Mouse (Mus musculus): ENCODE results near the gene Adcy2. TPM values are rescaled to one million over a fixed set of nuclear protein-coding genes. Genes with fewer than 3 reads are reported as not detected.

Gene Adcy2
- polyA plus RNA-seq, 1 experiment = 3.8 TPM

DNA sequence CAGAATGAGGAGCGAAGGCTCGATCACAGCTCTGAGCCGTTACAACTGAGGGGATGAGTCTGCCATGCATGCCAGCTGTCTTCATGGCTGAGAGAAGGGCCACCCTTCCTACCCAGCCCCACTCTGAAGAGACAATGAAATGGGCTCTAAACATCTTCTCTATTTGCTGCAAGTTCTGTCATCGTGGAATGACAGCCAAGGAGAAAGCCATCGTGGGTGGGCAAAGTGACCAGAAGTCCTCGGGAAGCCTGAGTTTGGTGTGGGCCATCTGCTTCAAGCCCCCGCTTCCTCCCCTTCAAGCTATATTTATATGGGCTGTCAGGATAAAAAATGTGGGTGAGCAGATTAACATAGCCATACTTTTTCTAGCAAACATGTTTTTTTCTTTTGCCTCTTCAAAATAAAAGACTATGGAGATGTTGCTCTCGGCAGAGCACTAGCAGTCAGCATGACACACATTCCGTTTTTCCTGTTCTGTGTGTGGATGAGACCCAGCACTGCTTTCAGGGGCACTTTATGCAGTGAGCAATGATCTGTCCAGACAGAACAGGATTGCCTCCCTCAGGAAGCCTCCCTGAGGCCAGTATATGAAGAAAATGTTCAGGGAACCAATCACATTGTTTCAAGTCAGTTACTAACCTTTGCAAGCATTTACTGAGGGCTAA, 109.3 kb downstream of the Adcy2 start:
- H3K27ac ChIP-seq (ENCODE audit: control insufficient read depth, insufficient read depth, low read depth, low read length, poor library complexity) = no peak overlapping the region
- 82% methylated on average over 9 of the region's 9 CpGs for WGBS

DNA sequence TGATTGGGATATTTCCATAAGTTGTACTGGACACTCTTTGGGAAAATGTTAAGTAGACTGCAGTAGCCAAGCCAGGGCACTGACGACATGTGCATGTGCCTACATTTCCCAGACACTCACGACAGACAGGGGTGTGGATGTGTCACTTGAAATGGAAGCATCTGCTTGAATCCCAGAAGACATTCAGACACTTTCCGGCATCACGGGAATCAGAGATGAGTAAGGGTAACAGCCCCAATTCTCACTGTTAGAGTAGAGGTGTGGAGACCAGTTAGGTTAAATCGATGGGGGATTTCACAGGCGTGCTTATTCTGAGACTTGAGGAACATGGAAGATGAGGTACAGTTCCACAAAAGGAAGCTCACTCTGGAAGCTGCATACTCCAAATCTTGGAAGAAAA, 130.6 kb downstream of the Adcy2 start:
- no peak overlapping the region for H3K27ac ChIP-seq (ENCODE audit: control insufficient read depth, insufficient read depth, low read depth, low read length, poor library complexity)
- H3K4me1 ChIP-seq (ENCODE audit: control insufficient read depth, insufficient read depth, low read length) = no peaks in the 10 kb centered on the region
- TF ChIP-seq POLR2A (IDR thresholded peaks at IDR 0.05; ENCODE audit: borderline replicate concordance, control insufficient read depth, low read depth, low read length) (no peak), CTCF (IDR thresholded peaks at IDR 0.05; ENCODE audit: control insufficient read depth, insufficient read depth, low read length) (no peak)
- H3K4me3 ChIP-seq (replicated peaks; ENCODE audit: control insufficient read depth, low read depth, low read length) = no peak overlapping the region
- 83% methylated on average over 6 of the region's 6 CpGs for whole genome bisulfite sequencing

More for the DNA sequence above, 109.3 kb downstream of the Adcy2 start:
- Histone ChIP-seq H3K4me1 (ENCODE audit: control insufficient read depth, insufficient read depth, low read length) (no peaks in the 10 kb centered on the region), H3K4me3 (replicated peaks; ENCODE audit: control insufficient read depth, low read depth, low read length) (no peak overlapping the region)
- TF ChIP-seq POLR2A (IDR thresholded peaks at IDR 0.05; ENCODE audit: borderline replicate concordance, control insufficient read depth, low read depth, low read length) = no peak
- TF ChIP-seq CTCF (IDR thresholded peaks at IDR 0.05; ENCODE audit: control insufficient read depth, insufficient read depth, low read length) = no peak

DNA sequence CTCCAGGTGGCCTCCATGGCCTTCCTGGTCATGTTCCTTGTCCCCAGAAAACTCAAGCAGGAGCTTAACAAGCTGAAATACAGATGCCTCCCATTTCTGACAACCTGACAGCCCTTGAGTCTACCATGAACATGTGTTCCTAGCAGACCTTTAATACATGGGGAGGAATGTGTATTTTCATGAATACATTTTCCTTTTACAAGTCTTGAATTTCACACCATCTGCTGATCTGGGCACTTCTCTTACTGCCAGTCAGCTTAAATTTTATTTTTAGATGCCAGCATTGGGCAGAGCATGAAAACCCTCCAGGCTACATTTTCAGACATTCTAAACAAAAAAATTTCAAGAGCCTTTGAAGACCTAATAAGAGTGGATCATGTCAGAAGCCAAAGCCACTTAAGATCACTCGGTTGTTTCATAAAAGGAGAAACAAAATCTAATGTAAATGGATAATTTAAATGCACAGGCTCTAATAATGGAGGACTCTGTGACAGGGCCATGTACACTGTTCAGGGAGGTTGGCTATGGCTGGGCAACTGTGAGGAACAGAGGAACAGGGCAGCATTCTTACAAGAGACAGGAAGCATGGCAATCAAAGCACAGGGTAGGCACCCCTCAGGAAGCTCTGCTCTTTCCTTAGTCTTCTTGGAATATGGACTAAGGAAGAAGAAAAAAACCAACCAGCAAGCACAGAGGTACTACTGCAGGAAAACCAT, 131.2 kb downstream of the Adcy2 start:
- Histone ChIP-seq H3K4me3 (replicated peaks; ENCODE audit: control insufficient read depth, low read depth, low read length) (no peak overlapping the region), H3K4me1 (ENCODE audit: control insufficient read depth, insufficient read depth, low read length) (no peaks in the 10 kb centered on the region), H3K27ac (ENCODE audit: control insufficient read depth, insufficient read depth, low read depth, low read length, poor library complexity) (no peak overlapping the region)
- 77% methylated on average over 1 of the region's 1 CpGs for WGBS
- TF ChIP-seq POLR2A (IDR thresholded peaks at IDR 0.05; ENCODE audit: borderline replicate concordance, control insufficient read depth, low read depth, low read length) (no peak), CTCF (IDR thresholded peaks at IDR 0.05; ENCODE audit: control insufficient read depth, insufficient read depth, low read length) (no peak)

DNA sequence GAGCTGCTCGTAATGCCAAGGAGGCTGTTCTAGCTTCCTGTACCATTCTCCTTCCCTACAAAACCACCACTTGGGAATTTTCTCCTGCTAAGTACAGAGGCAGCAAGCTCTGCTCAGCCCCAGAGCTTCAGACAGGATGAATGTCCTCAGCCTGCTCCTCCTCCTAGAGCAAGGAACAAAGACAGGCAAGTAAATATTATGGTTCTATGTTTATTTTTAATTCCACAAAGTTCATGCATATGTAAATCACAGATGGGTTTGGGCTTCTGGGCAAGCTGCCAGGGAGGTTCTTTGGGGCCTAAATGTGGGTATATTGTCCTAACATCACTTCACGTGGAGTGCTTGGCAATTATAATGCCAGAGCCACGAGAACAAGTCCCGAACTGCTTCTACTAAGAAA, 139.3 kb downstream of the Adcy2 start:
- 65% methylated on average over 4 of the region's 4 CpGs for WGBS
- Histone ChIP-seq H3K4me3 (replicated peaks; ENCODE audit: control insufficient read depth, low read depth, low read length) (no peak overlapping the region), H3K4me1 (ENCODE audit: control insufficient read depth, insufficient read depth, low read length) (no peaks in the 10 kb centered on the region), H3K27ac (ENCODE audit: control insufficient read depth, insufficient read depth, low read depth, low read length, poor library complexity) (no peak overlapping the region)
- TF ChIP-seq POLR2A (IDR thresholded peaks at IDR 0.05; ENCODE audit: borderline replicate concordance, control insufficient read depth, low read depth, low read length) (no peak), CTCF (IDR thresholded peaks at IDR 0.05; ENCODE audit: control insufficient read depth, insufficient read depth, low read length) (no peak)

DNA sequence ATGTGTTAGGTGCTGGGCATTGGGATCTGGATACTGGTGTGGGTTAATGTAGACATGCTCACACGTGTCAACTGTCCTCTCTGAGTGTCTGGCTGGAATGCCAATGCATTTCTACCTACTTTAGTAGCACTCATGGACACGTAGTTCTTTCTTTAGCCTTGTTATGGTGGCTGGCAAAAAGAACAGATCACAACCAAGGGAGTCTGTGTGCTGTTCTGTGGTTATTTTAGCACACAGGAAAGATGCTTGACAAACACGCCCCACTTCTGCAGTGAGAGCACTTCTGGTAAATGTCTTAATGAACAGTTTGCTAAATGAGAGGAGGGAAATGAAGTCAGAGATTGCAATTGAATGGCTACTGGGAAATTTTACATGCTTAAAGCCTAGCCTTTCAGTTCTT, 151.1 kb downstream of the Adcy2 start:
- TF ChIP-seq CTCF (IDR thresholded peaks at IDR 0.05; ENCODE audit: control insufficient read depth, insufficient read depth, low read length) (no peak), POLR2A (IDR thresholded peaks at IDR 0.05; ENCODE audit: borderline replicate concordance, control insufficient read depth, low read depth, low read length) (no peak)
- Histone ChIP-seq H3K4me1 (ENCODE audit: control insufficient read depth, insufficient read depth, low read length) (no peaks in the 10 kb centered on the region), H3K4me3 (replicated peaks; ENCODE audit: control insufficient read depth, low read depth, low read length) (no peak overlapping the region), H3K27ac (ENCODE audit: control insufficient read depth, insufficient read depth, low read depth, low read length, poor library complexity) (no peak overlapping the region)
- 61% methylated on average over 3 of the region's 3 CpGs for WGBS

DNA sequence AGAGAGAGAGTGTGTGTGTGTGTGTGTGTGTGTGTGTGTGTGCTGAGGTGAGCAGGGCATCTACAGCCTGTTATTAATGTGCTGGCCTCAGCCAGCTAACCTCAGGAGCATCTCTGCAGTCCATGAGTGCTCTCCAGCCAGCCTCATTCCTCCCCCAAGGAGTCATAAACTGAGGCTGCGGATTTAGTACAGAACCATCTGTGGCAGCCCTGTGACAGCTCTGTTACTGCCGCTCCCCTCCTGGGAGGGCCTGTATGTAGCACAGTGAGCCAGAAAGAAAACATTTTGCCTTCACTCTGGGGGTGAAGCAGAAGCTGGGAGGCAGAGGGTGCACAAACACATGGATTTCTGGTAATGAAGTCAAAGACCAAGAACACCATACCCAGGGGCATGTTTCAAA, 159.8 kb downstream of the Adcy2 start:
- no peak for TF ChIP-seq POLR2A (IDR thresholded peaks at IDR 0.05; ENCODE audit: borderline replicate concordance, control insufficient read depth, low read depth, low read length)
- TF ChIP-seq CTCF (IDR thresholded peaks at IDR 0.05; ENCODE audit: control insufficient read depth, insufficient read depth, low read length) = no peak
- no peaks in the 10 kb centered on the region for H3K4me1 ChIP-seq (ENCODE audit: control insufficient read depth, insufficient read depth, low read length)
- WGBS = 57% methylated on average over 2 of the region's 2 CpGs
- no peak overlapping the region for H3K27ac ChIP-seq (ENCODE audit: control insufficient read depth, insufficient read depth, low read depth, low read length, poor library complexity)
- no peak overlapping the region for H3K4me3 ChIP-seq (replicated peaks; ENCODE audit: control insufficient read depth, low read depth, low read length)

DNA sequence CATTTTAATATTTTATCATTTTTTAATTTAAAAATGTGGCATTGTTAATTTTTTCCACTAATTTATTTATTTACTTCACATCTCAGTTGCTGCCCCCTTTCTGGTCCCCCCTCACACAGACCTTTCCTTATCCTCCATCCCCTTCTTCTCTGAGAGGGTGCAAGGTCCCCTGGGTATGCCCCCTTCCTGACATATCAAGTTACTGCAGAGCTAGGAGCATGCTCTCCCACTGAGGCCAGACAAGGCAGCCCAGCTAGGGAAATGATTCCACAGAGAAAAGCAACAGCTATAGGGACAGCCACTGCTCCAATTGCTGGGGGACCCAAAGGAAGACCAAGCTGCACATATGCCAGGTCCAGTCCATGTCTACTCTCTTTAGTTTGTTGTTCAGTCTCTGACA, 163.2 kb downstream of the Adcy2 start:
- TF ChIP-seq CTCF (IDR thresholded peaks at IDR 0.05; ENCODE audit: control insufficient read depth, insufficient read depth, low read length) (no peak), POLR2A (IDR thresholded peaks at IDR 0.05; ENCODE audit: borderline replicate concordance, control insufficient read depth, low read depth, low read length) (no peak)
- Histone ChIP-seq H3K4me1 (ENCODE audit: control insufficient read depth, insufficient read depth, low read length) (no peaks in the 10 kb centered on the region), H3K4me3 (replicated peaks; ENCODE audit: control insufficient read depth, low read depth, low read length) (no peak overlapping the region), H3K27ac (ENCODE audit: control insufficient read depth, insufficient read depth, low read depth, low read length, poor library complexity) (no peak overlapping the region)

DNA sequence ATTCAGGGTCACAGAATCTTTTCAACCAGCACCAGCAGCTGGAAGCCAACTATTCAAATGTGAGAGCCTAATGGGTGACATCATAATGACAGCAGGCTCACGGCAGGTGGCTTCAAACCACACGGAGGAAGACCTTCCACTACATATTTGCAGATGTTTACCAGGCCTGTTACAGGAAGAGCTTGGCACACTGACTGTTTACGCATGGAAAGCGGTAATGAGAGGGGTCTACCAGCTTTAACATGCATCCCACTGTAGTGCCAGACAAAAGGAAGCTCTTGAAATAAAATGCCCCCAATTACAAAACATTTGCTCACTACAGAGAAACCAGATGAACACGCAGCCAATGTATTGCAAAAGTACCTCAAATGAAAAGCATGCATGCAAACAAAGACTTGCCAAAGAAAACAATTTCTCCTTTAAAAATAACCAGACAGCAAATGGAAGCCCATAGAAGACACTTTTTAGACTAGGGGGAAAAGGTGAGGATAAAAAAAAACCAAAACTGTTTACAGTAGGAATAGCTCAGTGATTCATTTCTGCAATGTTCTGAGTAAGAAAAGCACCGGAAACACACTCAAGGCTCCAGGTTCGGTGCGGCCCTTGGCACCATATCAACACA, 163.8 kb downstream of the Adcy2 start:
- 64% methylated on average over 8 of the region's 8 CpGs for WGBS
- Histone ChIP-seq H3K27ac (ENCODE audit: control insufficient read depth, insufficient read depth, low read depth, low read length, poor library complexity) (no peak overlapping the region), H3K4me1 (ENCODE audit: control insufficient read depth, insufficient read depth, low read length) (no peaks in the 10 kb centered on the region), H3K4me3 (replicated peaks; ENCODE audit: control insufficient read depth, low read depth, low read length) (no peak overlapping the region)
- TF ChIP-seq POLR2A (IDR thresholded peaks at IDR 0.05; ENCODE audit: borderline replicate concordance, control insufficient read depth, low read depth, low read length) (no peak), CTCF (IDR thresholded peaks at IDR 0.05; ENCODE audit: control insufficient read depth, insufficient read depth, low read length) (no peak)

Measured in bone marrow, adult 2 months (tissue).